Mouse (Mus musculus) olfactory bulb, adult 2 months (tissue): ENCODE data around the gene Gria3.

Experiments used
- CTCF ChIP-seq: fragments of 200-500 bp; IDR thresholded peaks from 2 replicates; pipeline ENCODE4 v1.5.1; 2012; ENCODE audit warnings: low read depth, mild to moderate bottlenecking, low read length, moderate library complexity; ENCODE audit not compliant: insufficient read depth
- POLR2A ChIP-seq: fragments of 200-500 bp; IDR thresholded peaks from 2 replicates; pipeline ENCODE4 v1.6.1; 2012; ENCODE audit warnings: mild to moderate bottlenecking, low read depth, low read length, moderate library complexity; ENCODE audit not compliant: insufficient read depth

DNA sequence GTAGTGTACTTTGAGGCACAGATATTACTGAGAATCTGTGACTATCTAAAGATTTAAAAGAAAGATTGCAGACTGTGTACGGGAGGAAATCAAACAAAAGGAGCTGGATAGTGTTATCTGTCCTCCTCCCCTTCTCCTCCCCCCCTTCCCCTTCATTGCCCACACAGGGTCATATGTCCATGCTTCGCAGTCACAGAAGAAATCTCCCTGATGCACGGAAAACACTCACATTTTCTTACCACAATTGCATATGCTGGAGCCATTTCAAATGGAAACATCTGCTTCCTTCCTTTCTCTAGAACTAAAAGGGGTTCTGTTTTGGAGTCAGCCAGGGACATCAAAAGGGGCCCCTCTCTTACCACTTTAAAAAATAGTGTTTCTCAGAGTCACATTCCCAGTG is 114.3 kb downstream of the Gria3 start:
- TF ChIP-seq POLR2A (no peak), CTCF (no peak)
